Mouse (Mus musculus) embryonic facial prominence, embryonic 15.5 days (tissue): ENCODE measurements around the gene Meaf6. TPM values are rescaled to one million over a fixed set of nuclear protein-coding genes. Genes with fewer than 3 reads are reported as not detected.

Experiments
- ATAC-seq: fragments of 200-750 bp; cut with Nextera tagmentation; 2 replicates; pipeline ENCODE4 v1.8.0; 2017; ENCODE audit warnings: low read depth, moderate TSS enrichment; ENCODE audit not compliant: insufficient number of reproducible peaks, low FRiP score, low TSS enrichment
- H3K27ac ChIP-seq: fragments of 300-500 bp; sonication (generic); replicated peaks from 2 replicates; pipeline ENCODE4 v1.5.1; 2015; ENCODE audit warnings: mild to moderate bottlenecking, inconsistent platforms
- H3K27me3 ChIP-seq: fragments of 300-500 bp; sonication (generic); 2 replicates; pipeline ENCODE4 v1.6.1; 2015; ENCODE audit warnings: inconsistent platforms
- H3K36me3 ChIP-seq: fragments of 300-500 bp; sonication (generic); 2 replicates; pipeline ENCODE4 v1.6.1; 2015; ENCODE audit warnings: mild to moderate bottlenecking, inconsistent platforms
- H3K4me1 ChIP-seq: fragments of 300-500 bp; sonication (generic); 2 replicates; pipeline ENCODE4 v1.6.1; 2015; ENCODE audit warnings: inconsistent platforms
- H3K4me2 ChIP-seq: fragments of 300-500 bp; sonication (generic); replicated peaks from 2 replicates; pipeline ENCODE4 v1.6.1; 2015; ENCODE audit warnings: mild to moderate bottlenecking, inconsistent platforms
- H3K4me3 ChIP-seq: fragments of 300-500 bp; sonication (generic); replicated peaks from 2 replicates; pipeline ENCODE4 v1.5.1; 2015; ENCODE audit warnings: mild to moderate bottlenecking, inconsistent platforms
- H3K9ac ChIP-seq: fragments of 300-500 bp; sonication (generic); 2 replicates; pipeline ENCODE4 v1.6.1; 2015; ENCODE audit warnings: inconsistent platforms
- H3K9me3 ChIP-seq: fragments of 300-500 bp; sonication (generic); replicated peaks from 2 replicates; pipeline ENCODE4 v1.6.1; 2016; ENCODE audit warnings: inconsistent platforms
- whole genome bisulfite sequencing: fragments of 180-500 bp; shearing (Covaris S2); methylation state at CpG from one replicate; pipeline ENCODE4 v1.1.7; 2015; 5-methylcytosine and 5-hydroxymethylcytosine counted together
- polyA plus RNA-seq: library from polyadenylated mRNA; unstranded; fragments of >200 nt; fragmentation: Nextera tagmentation; extraction: Ambion mirVana; gene quantifications from 2 replicates; pipeline ENCODE4 v1.2.1, GENCODE M21; 2015

Gene Meaf6
- polyA plus RNA-seq, 1 experiment from 2014 or later, result 59.1 TPM

DNA sequence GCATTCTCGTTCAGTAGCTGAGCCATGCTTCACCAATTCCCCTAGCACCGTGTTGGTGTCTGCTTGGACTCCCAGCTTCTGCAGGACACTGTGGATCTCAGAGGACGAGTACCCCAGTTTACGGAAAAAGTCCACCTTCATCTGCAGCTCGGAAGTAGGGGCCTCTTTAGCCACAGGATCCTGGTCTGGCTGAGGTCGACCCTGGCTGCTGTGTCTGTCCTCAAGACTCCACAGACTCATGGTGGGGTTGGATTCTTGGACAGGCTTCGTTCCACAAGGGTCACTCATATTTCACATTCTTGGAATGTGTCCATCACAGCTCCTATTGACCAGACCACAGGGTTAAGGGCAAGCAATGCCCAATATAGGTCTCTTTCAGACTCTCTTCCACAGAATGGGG lies 41.8 kb downstream of the Meaf6 start:
- no peak for ATAC-seq
- Histone ChIP-seq H3K9me3 (no peaks in the 10 kb centered on the region), H3K27ac (no peak overlapping the region), H3K4me1 (peaks cover 49% of the 10 kb centered on the region), H3K36me3 (no peaks in the 10 kb centered on the region), H3K27me3 (0 out of 2 replicates have a peak, but pooled peaks cover 2% of the 10 kb centered on the region), H3K9ac (0 out of 2 replicates have a peak overlapping the region, but pooled peaks have one; percentile 33), H3K4me3 (peak overlapping the region; percentile 73), H3K4me2 (peak overlapping the region; percentile 99)
- WGBS, result 71% methylated on average over 7 of the region's 7 CpGs

DNA sequence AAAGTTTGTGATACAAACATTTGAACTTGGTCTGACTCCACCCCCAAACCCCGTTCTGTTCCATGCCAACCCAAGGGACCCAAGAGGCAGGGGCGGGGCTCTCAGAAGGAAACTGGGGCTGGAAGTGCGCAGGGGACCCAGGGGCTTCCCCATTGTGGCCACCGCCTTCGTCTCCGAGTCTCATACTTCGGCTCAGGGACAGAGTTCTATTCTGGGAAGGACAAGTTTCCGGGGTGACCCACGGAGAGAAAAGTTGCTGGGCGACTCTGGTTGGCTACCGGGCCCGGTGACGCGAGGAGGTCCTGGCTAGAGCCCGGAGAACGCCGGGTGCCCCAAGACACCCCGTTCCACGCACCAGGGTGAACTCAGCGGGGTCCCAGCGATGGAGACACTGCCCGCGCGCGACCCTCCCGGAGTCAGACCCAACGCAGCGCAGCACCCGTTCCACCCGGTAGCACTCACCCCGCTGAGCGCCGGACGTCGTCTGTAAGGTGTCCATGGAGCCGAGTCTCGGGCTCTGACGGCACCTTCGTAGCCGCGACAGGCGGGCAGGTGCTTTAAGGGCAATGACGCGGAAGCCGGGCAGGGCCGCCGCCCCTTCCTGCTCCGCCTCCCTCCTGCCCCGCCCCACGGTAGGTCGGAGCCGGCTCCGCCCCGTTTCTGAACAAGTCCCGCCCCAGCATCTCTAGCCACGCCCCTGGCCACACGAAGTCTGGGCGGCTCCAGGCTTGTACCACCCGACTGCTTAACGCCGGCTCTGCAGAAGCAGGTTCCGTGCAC lies 42.6 kb downstream of the Meaf6 start, which contains the start of gene Zc3h12a:
Gene Zc3h12a, minus strand, starts transcription at position 536 of the 780 bp plus-strand sequence.
- WGBS, result 1% methylated on average over 61 of the region's 62 CpGs
- peak within 1 kb of the TSS; percentile 73 for H3K4me3 ChIP-seq
- H3K4me2 ChIP-seq, result peak within 1 kb of the TSS; percentile 99
- 0 out of 2 replicates have a peak, but pooled peaks cover 2% of the 10 kb centered on the region for H3K27me3 ChIP-seq
- H3K4me1 ChIP-seq, result peaks cover 45% of the 10 kb centered on the region
- no peaks in the 10 kb centered on the region for H3K36me3 ChIP-seq
- no peaks in the 10 kb centered on the region for H3K9me3 ChIP-seq
- ATAC-seq, result peak; percentile 90
- peak within 1 kb of the TSS; percentile 55; the same call in 1 of the 2 replicates for H3K27ac ChIP-seq
- peak within 1 kb of the TSS; percentile 33 for H3K9ac ChIP-seq

DNA sequence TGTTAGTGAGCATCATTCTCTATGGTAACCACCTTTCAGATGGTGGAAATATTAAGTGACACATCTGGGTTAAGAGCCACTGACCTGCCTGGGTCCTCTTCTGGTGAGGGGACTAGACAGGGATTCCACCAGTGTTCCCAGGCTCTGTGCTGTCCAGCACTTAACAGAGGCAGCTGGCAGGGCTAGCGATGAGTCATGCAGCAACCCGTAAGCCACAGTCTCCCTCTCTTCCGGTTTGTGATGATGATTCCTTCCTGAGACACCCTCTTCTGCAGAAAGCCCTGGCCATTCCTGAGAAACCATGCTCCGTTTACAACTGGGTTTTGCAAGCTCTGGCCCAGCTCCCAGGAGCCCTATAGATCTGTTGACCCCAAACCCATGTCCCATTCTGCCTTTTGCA lies 46.6 kb downstream of the Meaf6 start:
- 73% methylated on average over 4 of the region's 4 CpGs for WGBS
- ATAC-seq, result no peak
- no peak overlapping the region for H3K4me3 ChIP-seq
- H3K9ac ChIP-seq, result no peak overlapping the region
- no peaks in the 10 kb centered on the region for H3K9me3 ChIP-seq
- 0 out of 2 replicates have a peak, but pooled peaks cover 2% of the 10 kb centered on the region for H3K27me3 ChIP-seq
- H3K36me3 ChIP-seq, result no peaks in the 10 kb centered on the region
- no peak overlapping the region for H3K27ac ChIP-seq
- H3K4me1 ChIP-seq, result peaks cover 10% of the 10 kb centered on the region
- no peak overlapping the region for H3K4me2 ChIP-seq

DNA sequence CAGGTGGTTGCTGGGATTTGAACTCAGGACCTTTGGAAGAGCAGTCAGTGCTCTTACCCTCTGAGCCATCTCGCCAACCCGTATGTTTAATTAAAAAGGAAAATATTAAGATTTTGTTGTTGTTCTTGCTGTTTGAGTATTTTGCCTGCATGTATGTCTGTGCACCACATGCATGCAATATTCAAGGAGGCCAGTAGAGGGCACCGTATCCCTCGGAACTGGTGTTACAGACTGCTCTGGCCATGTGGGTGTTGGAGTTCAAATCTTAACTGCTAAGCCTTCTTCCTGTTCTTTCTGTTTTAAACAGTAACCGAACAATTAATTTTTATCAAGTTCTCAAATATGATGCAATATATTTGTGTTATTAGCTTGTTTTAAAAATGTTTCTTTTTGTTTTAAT lies 47.5 kb downstream of the Meaf6 start:
- 17% methylated on average over 5 of the region's 5 CpGs for WGBS
- H3K4me3 ChIP-seq, result no peak overlapping the region
- ATAC-seq, result no peak
- H3K27ac ChIP-seq, result no peak overlapping the region
- H3K27me3 ChIP-seq, result 0 out of 2 replicates have a peak, but pooled peaks cover 2% of the 10 kb centered on the region
- H3K4me2 ChIP-seq, result no peak overlapping the region
- peaks cover 1% of the 10 kb centered on the region; the same call in 1 of the 2 replicates for H3K4me1 ChIP-seq
- H3K9me3 ChIP-seq, result no peaks in the 10 kb centered on the region
- no peak overlapping the region for H3K9ac ChIP-seq
- H3K36me3 ChIP-seq, result no peaks in the 10 kb centered on the region

DNA sequence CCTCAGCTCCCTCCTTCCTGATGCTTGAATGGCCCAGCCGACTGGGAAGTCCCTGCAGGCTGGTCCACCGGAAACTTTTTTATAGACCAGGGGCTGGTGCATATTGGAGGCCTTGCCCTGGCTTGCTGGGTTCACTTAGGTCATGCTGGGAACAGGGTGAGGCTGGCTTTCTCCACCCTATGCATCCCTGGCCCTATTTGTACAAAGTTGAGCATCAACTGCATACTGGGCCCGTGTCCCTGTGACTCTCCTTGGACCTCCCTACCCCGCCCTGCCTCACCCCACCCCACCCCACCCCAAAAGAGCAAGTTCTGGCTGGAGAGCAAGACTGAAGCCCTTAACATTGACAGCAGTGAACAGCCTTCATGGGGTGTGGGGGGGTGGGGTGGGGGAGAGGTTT lies 49.3 kb downstream of the Meaf6 start:
- Histone ChIP-seq H3K9me3 (no peaks in the 10 kb centered on the region), H3K4me3 (no peak overlapping the region), H3K36me3 (no peaks in the 10 kb centered on the region), H3K27ac (no peak overlapping the region), H3K4me2 (no peak overlapping the region), H3K4me1 (no peaks in the 10 kb centered on the region), H3K9ac (no peak overlapping the region), H3K27me3 (no peaks in the 10 kb centered on the region)
- WGBS, result 75% methylated on average over 4 of the region's 4 CpGs
- no peak for ATAC-seq

DNA sequence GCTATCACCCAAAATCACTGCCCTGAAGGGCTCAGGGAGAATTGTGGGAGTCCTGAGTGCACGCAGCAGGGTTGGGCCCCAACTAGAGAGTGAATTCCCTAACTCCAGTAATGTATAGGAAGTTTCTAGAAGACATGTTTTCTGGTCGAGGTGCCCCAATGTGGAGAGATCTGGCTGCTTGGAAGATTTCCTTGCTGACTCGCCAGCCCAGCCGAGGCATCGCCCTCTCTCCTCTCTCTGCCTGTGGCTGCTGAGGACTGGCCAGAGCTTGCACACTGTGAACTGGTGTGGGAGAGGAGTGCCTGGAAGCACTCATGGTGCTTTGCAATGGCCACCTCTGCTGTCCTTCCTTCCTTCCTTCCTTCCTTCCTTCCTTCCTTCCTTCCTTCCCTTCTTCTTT lies 49.7 kb downstream of the Meaf6 start:
- H3K4me2 ChIP-seq, result no peak overlapping the region
- ATAC-seq, result no peak
- no peaks in the 10 kb centered on the region for H3K9me3 ChIP-seq
- H3K27ac ChIP-seq, result no peak overlapping the region
- 72% methylated on average over 5 of the region's 5 CpGs for WGBS
- H3K36me3 ChIP-seq, result no peaks in the 10 kb centered on the region
- H3K27me3 ChIP-seq, result no peaks in the 10 kb centered on the region
- H3K9ac ChIP-seq, result no peak overlapping the region
- no peaks in the 10 kb centered on the region for H3K4me1 ChIP-seq
- H3K4me3 ChIP-seq, result no peak overlapping the region

DNA sequence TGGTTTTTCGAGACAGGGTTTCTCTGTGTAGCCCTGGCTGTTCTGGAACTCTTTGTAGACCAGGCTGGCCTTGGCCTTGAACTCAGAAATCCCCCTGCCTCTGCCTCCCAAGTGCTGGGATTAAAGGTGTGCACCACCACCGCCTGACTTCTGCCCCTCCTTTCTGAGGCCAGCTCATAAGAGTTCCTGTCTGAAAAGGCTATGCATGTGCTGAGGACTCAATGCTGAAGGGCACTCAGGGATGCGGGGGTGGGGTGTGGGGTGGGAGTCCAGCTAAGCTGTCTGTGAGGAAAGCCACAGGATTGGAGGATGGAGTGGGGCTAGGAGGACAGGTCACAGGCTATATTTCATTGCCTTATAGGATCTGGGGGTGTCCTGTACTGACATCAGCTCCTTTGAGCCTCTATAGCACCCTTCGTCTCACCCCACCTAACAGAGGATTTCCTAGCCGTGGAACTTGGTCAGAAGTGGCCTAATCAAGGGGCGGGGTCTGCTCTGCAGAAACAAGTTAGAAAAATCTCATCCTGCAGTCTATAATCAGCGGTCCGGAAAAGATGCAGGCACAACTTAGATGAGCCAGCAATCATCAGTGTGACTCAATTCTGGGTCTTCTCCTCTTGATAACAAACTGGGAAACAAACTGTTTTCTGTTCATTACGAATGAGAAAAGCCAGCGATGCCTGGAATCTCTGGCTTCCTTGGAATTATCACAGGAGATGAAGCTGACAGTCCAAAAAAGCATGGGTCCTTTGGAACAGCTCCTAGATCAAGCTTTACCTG lies 50.3 kb downstream of the Meaf6 start:
- Histone ChIP-seq H3K36me3 (no peaks in the 10 kb centered on the region), H3K4me1 (no peaks in the 10 kb centered on the region), H3K27me3 (no peaks in the 10 kb centered on the region), H3K9me3 (no peaks in the 10 kb centered on the region), H3K4me3 (no peak overlapping the region), H3K4me2 (no peak overlapping the region), H3K9ac (no peak overlapping the region), H3K27ac (no peak overlapping the region)
- 74% methylated on average over 10 of the region's 10 CpGs for WGBS
- ATAC-seq, result no peak

DNA sequence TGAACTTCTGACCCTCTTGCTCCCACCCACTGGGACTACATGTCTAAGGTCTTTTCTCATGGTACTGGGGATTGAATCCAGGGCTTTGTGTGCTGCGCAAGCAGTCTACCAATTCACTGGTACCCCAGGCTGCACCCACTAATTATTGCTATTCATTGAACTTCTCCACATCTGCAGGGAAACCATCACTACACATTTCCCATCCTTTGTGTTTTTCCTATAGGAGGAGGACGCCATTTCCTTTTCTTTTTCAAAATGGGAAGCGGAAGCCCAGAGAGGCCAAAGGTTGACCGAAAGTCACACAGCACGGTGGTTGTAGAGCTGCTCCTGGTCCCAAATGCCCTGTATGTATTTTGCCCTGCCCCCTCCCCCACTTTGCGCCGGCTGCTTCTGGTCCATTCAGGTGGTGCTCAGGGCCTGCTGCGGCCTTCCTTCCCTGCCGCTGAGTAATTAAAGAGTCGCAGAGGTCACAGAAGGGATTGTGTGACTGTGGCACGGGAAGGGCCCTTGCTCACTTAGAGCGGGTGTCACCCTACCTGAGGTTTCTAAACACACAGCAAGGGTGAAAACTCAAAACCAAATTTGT lies 51.5 kb downstream of the Meaf6 start:
- 50% methylated on average over 12 of the region's 12 CpGs for WGBS
- Histone ChIP-seq H3K27ac (no peak overlapping the region), H3K27me3 (no peaks in the 10 kb centered on the region), H3K9ac (no peak overlapping the region), H3K4me1 (no peaks in the 10 kb centered on the region), H3K36me3 (no peaks in the 10 kb centered on the region), H3K4me2 (no peak overlapping the region), H3K9me3 (no peaks in the 10 kb centered on the region), H3K4me3 (no peak overlapping the region)
- ATAC-seq, result no peak

DNA sequence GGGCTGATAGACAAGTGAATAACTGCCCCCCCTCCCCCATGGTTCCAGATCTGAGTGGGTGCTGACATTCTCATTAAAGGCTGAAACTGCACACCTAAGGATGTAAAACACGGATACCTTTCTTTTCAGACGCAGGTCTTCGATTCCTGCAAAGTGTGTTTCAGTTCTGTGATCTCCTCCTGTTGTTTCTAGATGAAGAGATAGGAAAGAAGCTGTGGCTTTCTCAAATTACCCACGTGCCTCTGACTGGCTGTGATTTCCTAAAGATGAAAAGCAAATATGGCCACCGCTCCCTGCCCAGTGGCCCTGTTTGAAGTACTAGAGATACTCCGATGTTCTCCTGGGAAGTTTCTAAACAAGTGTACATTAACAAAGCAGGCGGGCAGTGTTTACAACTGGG lies 53.4 kb downstream of the Meaf6 start:
- no peaks in the 10 kb centered on the region for H3K4me1 ChIP-seq
- no peak overlapping the region for H3K4me3 ChIP-seq
- no peak overlapping the region for H3K9ac ChIP-seq
- H3K4me2 ChIP-seq, result no peak overlapping the region
- no peak for ATAC-seq
- no peaks in the 10 kb centered on the region for H3K36me3 ChIP-seq
- no peaks in the 10 kb centered on the region for H3K27me3 ChIP-seq
- no peaks in the 10 kb centered on the region for H3K9me3 ChIP-seq
- WGBS, result 39% methylated on average over 7 of the region's 7 CpGs
- H3K27ac ChIP-seq, result no peak overlapping the region

DNA sequence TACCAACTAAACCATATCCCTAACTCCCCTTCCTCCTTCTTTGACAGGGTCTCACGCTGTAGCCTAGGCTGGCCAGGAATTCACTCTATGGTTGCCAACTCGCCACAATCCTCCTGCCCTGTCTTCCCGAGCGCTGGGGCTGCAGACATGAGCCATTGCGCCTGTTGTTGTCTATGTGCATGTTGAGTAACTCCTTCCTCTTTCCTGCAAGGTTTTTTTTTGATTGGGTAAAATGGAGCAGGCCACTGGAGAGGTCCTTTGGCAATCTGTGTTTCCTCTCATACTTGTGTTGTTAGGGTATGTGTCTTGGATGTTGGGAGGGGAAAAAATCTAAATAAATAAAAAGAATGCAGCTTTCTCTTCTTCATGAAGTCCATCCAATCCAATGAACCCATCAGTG lies 59.3 kb downstream of the Meaf6 start:
- Histone ChIP-seq H3K36me3 (no peaks in the 10 kb centered on the region), H3K9ac (no peak overlapping the region), H3K4me2 (no peak overlapping the region), H3K27ac (no peak overlapping the region), H3K4me1 (0 out of 2 replicates have a peak, but pooled peaks cover 3% of the 10 kb centered on the region), H3K27me3 (peaks cover 10% of the 10 kb centered on the region; the same call in 1 of the 2 replicates), H3K4me3 (no peak overlapping the region), H3K9me3 (no peaks in the 10 kb centered on the region)
- WGBS, result 79% methylated on average over 5 of the region's 5 CpGs
- no peak for ATAC-seq

DNA sequence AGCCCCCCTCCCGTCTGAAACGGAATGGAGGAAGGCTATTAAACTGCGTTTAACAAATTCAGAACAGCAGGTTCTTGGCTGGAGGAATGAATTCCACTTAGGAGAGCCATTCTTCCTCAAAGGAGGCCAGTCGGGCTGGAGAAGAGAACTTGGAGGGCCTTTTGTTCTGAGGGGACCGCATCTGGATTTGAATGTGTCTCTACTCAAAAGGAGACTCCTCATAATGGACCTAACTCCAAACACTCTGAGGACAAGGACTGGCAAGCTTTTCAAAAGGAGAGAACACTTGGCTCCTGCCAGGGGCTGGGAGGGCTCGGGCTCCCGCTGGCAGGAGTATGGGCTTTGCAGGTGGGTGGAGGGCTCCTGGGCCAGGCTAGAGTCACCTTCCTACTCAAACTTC lies 59.7 kb downstream of the Meaf6 start:
- no peak for ATAC-seq
- Histone ChIP-seq H3K27ac (no peak overlapping the region; the same call in 1 of the 2 replicates), H3K9ac (no peak overlapping the region), H3K4me3 (no peak overlapping the region), H3K36me3 (no peaks in the 10 kb centered on the region), H3K4me2 (no peak overlapping the region), H3K27me3 (peaks cover 10% of the 10 kb centered on the region; the same call in 1 of the 2 replicates), H3K9me3 (no peaks in the 10 kb centered on the region), H3K4me1 (0 out of 2 replicates have a peak, but pooled peaks cover 5% of the 10 kb centered on the region)
- WGBS, result 31% methylated on average over 7 of the region's 7 CpGs
